ENCODE assay signal across 8 mouse cellular contexts in genomic region chr17:78936466-78937228, GRCm38 (mm10). TPM values are rescaled to one million over a fixed set of nuclear protein-coding genes. Genes with fewer than 3 reads are reported as not detected.
DNase-seq lines count a peak whose midpoint lies in the region; ATAC-seq lines count a peak whose summit lies in the region.

Cebpz (minus strand) TSS chr17:78937066.
Ndufaf7 (plus strand) TSS chr17:78937136.

- H3K4me2 ChIP-seq in hindbrain, embryonic 13.5 days = peak within 1 kb of the TSS; percentile 71

- WGBS in hindbrain, embryonic 13.5 days = under 1% methylated on average over 45 of the region's 45 CpGs

- H3K27ac ChIP-seq in hindbrain, embryonic 13.5 days = peak within 1 kb of the TSS; percentile 82

- no peaks in the 10 kb centered on the region for H3K27me3 ChIP-seq in hindbrain, embryonic 13.5 days

- peaks cover 42% of the 10 kb centered on the region for H3K36me3 ChIP-seq in hindbrain, embryonic 13.5 days

- peak; percentile 99 for DNase-seq in NIH3T3 (ENCODE audit: low read depth)
- peak; percentile 98 to 99 for DNase-seq in cerebellum, postnatal 10 days
- peak; percentile 95 to 96 for DNase-seq in frontal cortex, postnatal 14 days (ENCODE audit: low spot score in 2 of 2)
- peak; percentile 87 to 93 for DNase-seq in layer of hippocampus, postnatal 25 days (ENCODE audit: extremely low spot score in 1 of 2, low spot score in 1 of 2)
- peak; percentile 97 for DNase-seq in lung, postnatal 25 days (ENCODE audit: low spot score)
- DNase-seq in retina, embryonic 14.5 days (ENCODE audit: low spot score) = peak; percentile 99
- DNase-seq in thymus, postnatal 4 days = peak; percentile 98

- no peaks in the 10 kb centered on the region for H3K9me3 ChIP-seq in hindbrain, embryonic 13.5 days

- H3K4me3 ChIP-seq in hindbrain, embryonic 13.5 days = peak within 1 kb of the TSS; percentile 92

- peak within 1 kb of the TSS; percentile 84 for H3K9ac ChIP-seq in hindbrain, embryonic 13.5 days

- peak; percentile 100 for ATAC-seq in hindbrain, embryonic 13.5 days (ENCODE audit: low FRiP score)

- H3K4me1 ChIP-seq in hindbrain, embryonic 13.5 days (replicated peaks) = peaks cover 31% of the 10 kb centered on the region

RNA-seq across cellular contexts. Expression of gene Cebpz, which starts in this region (rescaled TPM):
- polyA plus RNA-seq in hindbrain, embryonic 13.5 days (2015; fragmentation: Nextera tagmentation; extraction: Ambion mirVana) = 57.3 and 61.0 TPM in 2 replicates
- 10 to 100 TPM; 32.5 to 32.9 TPM for total RNA-seq in layer of hippocampus, postnatal 25 days (2021)

RNA-seq across cellular contexts. Expression of gene Ndufaf7, which starts in this region (rescaled TPM):
- polyA plus RNA-seq in hindbrain, embryonic 13.5 days (2015; fragmentation: Nextera tagmentation; extraction: Ambion mirVana) = 57.1 and 62.5 TPM in 2 replicates
- 10 to 100 TPM; 52.7 to 58.2 TPM for total RNA-seq in layer of hippocampus, postnatal 25 days (2021)

Comparison
In these comparisons a context has a peak if more than half of its experiments do, and no peak if none do; other contexts are left out.
1. Peak in every context shown above with its lines: DNase-seq, ATAC-seq, H3K4me3 ChIP-seq and H3K27ac ChIP-seq.